Mouse (Mus musculus): ENCODE results near the gene Erbb3.
"Not testable (repeated sequence)": the region's sequence is repeated elsewhere in the genome, so short reads cannot be mapped to it uniquely, and the experiment has no call there.

DNA sequence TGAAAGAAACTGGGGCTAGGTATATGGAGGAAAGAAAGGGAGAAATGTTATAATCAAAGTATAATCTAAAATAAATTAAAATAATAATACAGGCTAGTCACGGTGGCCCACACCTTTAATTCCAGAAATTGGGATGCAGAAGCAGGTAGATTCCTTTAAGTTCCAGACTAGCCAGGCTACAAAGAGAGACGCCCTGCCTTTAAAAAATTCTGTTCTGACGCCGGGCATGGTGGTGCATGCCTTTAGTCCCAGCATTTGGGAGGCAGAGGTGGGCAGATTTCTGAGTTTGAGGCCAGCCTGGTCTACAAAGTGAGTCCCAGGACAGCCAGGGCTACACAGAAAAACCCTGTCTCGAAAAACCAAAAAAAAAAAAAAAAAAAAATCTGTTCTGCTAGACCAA is 40.9 kb upstream of the Erbb3 start:
- TF ChIP-seq POLR2A (IDR thresholded peaks at IDR 0.05; ENCODE audit: control insufficient read depth in 1 of 2, insufficient read depth in 1 of 2, low read depth in 1 of 2, low read length in 2 of 2, poor library complexity in 1 of 2); CTCF (IDR thresholded peaks at IDR 0.05 in 2 of 3, conservative IDR thresholded peaks at IDR 0.05 in 1 of 3; ENCODE audit: control insufficient read depth in 1 of 3, insufficient read depth in 1 of 3, low read depth in 2 of 3, low read length in 3 of 3, poor library complexity in 1 of 3, severe bottlenecking in 1 of 3); MAFK (IDR thresholded peaks at IDR 0.05; ENCODE audit: borderline replicate concordance, low read depth, low read length); TBP (IDR thresholded peaks at IDR 0.05; ENCODE audit: low read depth, low read length); SMC3 (IDR thresholded peaks at IDR 0.05; ENCODE audit: low read depth, low read length): not testable (repeated sequence)

All from MEL (cell line).